Mouse (Mus musculus): Measurements from ENCODE around the gene Cyp2j12. TPM values are rescaled to one million over a fixed set of nuclear protein-coding genes. Genes with fewer than 3 reads are reported as not detected.
"Not testable (repeated sequence)": the region's sequence is repeated elsewhere in the genome, so short reads cannot be mapped to it uniquely, and the experiment has no call there.

Cyp2j12 gene
- not detected in 2 replicates for polyA plus RNA-seq (2015; fragmentation: Nextera tagmentation; extraction: Ambion mirVana)

GRCm38 (mm10) chr4:96140732-96141467 is at the start of gene Cyp2j12:
Gene Cyp2j12 (minus strand): TSS chr4:96141152.
- no peak for DNase-seq (ENCODE audit: low spot score)
- no peak within 1 kb of the TSS for H3K4me2 ChIP-seq (ENCODE audit: low read length)
- 81% methylated on average over 7 of the region's 7 CpGs for WGBS

GRCm38 (mm10) chr4:96189321-96189720 is 48.4 kb upstream of the Cyp2j12 start:
- not testable (repeated sequence) for H3K4me2 ChIP-seq (ENCODE audit: low read length); H3K27me3 ChIP-seq (ENCODE audit: insufficient read depth, low read length); H3K4me3 ChIP-seq (replicated peaks; ENCODE audit: low read depth, low read length); H3K4me1 ChIP-seq (replicated peaks; ENCODE audit: insufficient read depth, low read length); ATAC-seq (replicated peaks; ENCODE audit: low FRiP score, low read depth); DNase-seq (ENCODE audit: low spot score); H3K9me3 ChIP-seq (replicated peaks; ENCODE audit: low read length); H3K27ac ChIP-seq; H3K36me3 ChIP-seq (ENCODE audit: insufficient read depth, low read length); H3K9ac ChIP-seq (ENCODE audit: low read depth, low read length)
- WGBS, result 91% methylated on average over 5 of the region's 5 CpGs

More at GRCm38 (mm10) chr4:96140732-96141467, at the start of gene Cyp2j12:
- H3K27ac ChIP-seq, result no peak within 1 kb of the TSS
- no peak within 1 kb of the TSS for H3K4me3 ChIP-seq (replicated peaks; ENCODE audit: low read depth, low read length)
- H3K36me3 ChIP-seq (ENCODE audit: insufficient read depth, low read length), result no peaks in the 10 kb centered on the region
- no peaks in the 10 kb centered on the region for H3K4me1 ChIP-seq (replicated peaks; ENCODE audit: insufficient read depth, low read length)
- H3K9ac ChIP-seq (ENCODE audit: low read depth, low read length), result no peak within 1 kb of the TSS
- ATAC-seq (replicated peaks; ENCODE audit: low FRiP score, low read depth), result no peak
- TF ChIP-seq CTCF (IDR thresholded peaks at IDR 0.05; ENCODE audit: low read depth), result no peak
- H3K27me3 ChIP-seq (ENCODE audit: insufficient read depth, low read length), result no peaks in the 10 kb centered on the region
- no peaks in the 10 kb centered on the region for H3K9me3 ChIP-seq (replicated peaks; ENCODE audit: low read length)

DNA sequence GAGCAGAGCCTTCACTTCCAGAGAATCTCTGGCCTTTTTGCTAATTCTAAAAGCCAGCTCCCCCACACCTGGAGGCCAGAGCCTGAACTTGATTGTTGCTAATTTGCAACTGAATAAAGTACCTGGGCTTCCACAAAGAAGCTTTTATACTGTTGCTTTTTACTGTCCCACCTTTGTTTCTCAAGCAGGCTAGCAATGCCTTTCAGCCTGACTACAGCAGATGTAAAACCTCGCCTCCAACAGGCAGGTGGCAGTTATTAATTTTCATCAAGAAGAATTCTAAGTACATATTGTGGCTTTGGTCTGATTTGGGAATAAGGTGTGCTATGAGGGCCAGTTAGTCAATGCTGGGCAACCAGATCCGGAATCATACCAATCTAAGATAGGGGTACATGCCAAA is 47.7 kb upstream of the Cyp2j12 start:
- WGBS, result 84% methylated on average over 2 of the region's 2 CpGs

GRCm38 (mm10) chr4:96188146-96188545 is 47.2 kb upstream of the Cyp2j12 start:
- WGBS, result 86% methylated on average over 2 of the region's 2 CpGs
- H3K27ac ChIP-seq; H3K27me3 ChIP-seq (ENCODE audit: insufficient read depth, low read length); DNase-seq (ENCODE audit: low spot score); H3K4me2 ChIP-seq (ENCODE audit: low read length); ATAC-seq (replicated peaks; ENCODE audit: low FRiP score, low read depth); H3K9ac ChIP-seq (ENCODE audit: low read depth, low read length); H3K36me3 ChIP-seq (ENCODE audit: insufficient read depth, low read length); H3K4me1 ChIP-seq (replicated peaks; ENCODE audit: insufficient read depth, low read length); H3K4me3 ChIP-seq (replicated peaks; ENCODE audit: low read depth, low read length); H3K9me3 ChIP-seq (replicated peaks; ENCODE audit: low read length): not testable (repeated sequence)

More for the DNA sequence above, 47.7 kb upstream of the Cyp2j12 start:
- DNase-seq (ENCODE audit: low spot score); H3K4me1 ChIP-seq (replicated peaks; ENCODE audit: insufficient read depth, low read length); H3K36me3 ChIP-seq (ENCODE audit: insufficient read depth, low read length); H3K27ac ChIP-seq; H3K9ac ChIP-seq (ENCODE audit: low read depth, low read length); H3K27me3 ChIP-seq (ENCODE audit: insufficient read depth, low read length); H3K9me3 ChIP-seq (replicated peaks; ENCODE audit: low read length); H3K4me3 ChIP-seq (replicated peaks; ENCODE audit: low read depth, low read length); ATAC-seq (replicated peaks; ENCODE audit: low FRiP score, low read depth); H3K4me2 ChIP-seq (ENCODE audit: low read length): not testable (repeated sequence)

- H3K27me3 ChIP-seq (ENCODE audit: insufficient read depth, low read length); H3K4me1 ChIP-seq (replicated peaks; ENCODE audit: insufficient read depth, low read length); H3K4me3 ChIP-seq (replicated peaks; ENCODE audit: low read depth, low read length); H3K9me3 ChIP-seq (replicated peaks; ENCODE audit: low read length); ATAC-seq (replicated peaks; ENCODE audit: low FRiP score, low read depth); H3K4me2 ChIP-seq (ENCODE audit: low read length); H3K36me3 ChIP-seq (ENCODE audit: insufficient read depth, low read length); H3K9ac ChIP-seq (ENCODE audit: low read depth, low read length); DNase-seq (ENCODE audit: low spot score); H3K27ac ChIP-seq: not testable (repeated sequence)
- WGBS, result 85% methylated on average over 2 of the region's 2 CpGs
These were observed 43.8 kb upstream of the Cyp2j12 start for GRCm38 (mm10) chr4:96184716-96185115.

- Histone ChIP-seq H3K27ac (no peak overlapping the region), H3K4me3 (replicated peaks; ENCODE audit: low read depth, low read length) (no peak overlapping the region), H3K4me1 (replicated peaks; ENCODE audit: insufficient read depth, low read length) (no peaks in the 10 kb centered on the region), H3K9me3 (replicated peaks; ENCODE audit: low read length) (no peaks in the 10 kb centered on the region), H3K4me2 (ENCODE audit: low read length) (no peak overlapping the region), H3K27me3 (ENCODE audit: insufficient read depth, low read length) (no peaks in the 10 kb centered on the region), H3K36me3 (ENCODE audit: insufficient read depth, low read length) (no peaks in the 10 kb centered on the region), H3K9ac (ENCODE audit: low read depth, low read length) (no peak overlapping the region)
- TF ChIP-seq CTCF (IDR thresholded peaks at IDR 0.05; ENCODE audit: low read depth), result no peak
- WGBS, result 78% methylated on average over 1 of the region's 1 CpGs
- ATAC-seq (replicated peaks; ENCODE audit: low FRiP score, low read depth), result no peak
- DNase-seq (ENCODE audit: low spot score), result no peak
These were observed 21.9 kb upstream of the Cyp2j12 start for GRCm38 (mm10) chr4:96162839-96163238.

DNA sequence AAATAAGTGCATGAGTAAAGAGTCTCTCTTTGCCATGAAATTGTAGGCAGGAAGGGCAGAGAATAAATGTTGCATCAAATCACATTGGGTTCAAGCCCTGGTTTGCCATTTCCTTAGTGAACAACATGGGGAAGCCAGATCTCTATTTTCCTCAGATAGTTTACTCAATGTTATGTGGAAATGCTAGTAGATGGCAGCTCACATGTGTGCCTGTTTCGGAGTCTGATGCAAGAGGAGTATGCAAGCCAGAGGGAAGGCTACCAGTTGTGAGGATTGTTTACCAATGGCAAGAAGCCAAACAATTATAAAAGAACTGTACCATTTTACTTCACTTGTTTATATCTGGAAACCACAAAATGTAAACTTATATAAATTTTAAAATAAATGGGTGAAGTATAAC is 20.6 kb upstream of the Cyp2j12 start:
- Histone ChIP-seq H3K4me2 (ENCODE audit: low read length) (no peak overlapping the region), H3K9me3 (replicated peaks; ENCODE audit: low read length) (no peaks in the 10 kb centered on the region)
- ATAC-seq (replicated peaks; ENCODE audit: low FRiP score, low read depth), result no peak

More for the DNA sequence above, 20.6 kb upstream of the Cyp2j12 start:
- no peaks in the 10 kb centered on the region for H3K27me3 ChIP-seq (ENCODE audit: insufficient read depth, low read length)
- DNase-seq (ENCODE audit: low spot score), result no peak
- no peaks in the 10 kb centered on the region for H3K36me3 ChIP-seq (ENCODE audit: insufficient read depth, low read length)
- H3K27ac ChIP-seq, result no peak overlapping the region
- no peak overlapping the region for H3K4me3 ChIP-seq (replicated peaks; ENCODE audit: low read depth, low read length)
- WGBS, result 79% methylated on average over 1 of the region's 1 CpGs
- H3K4me1 ChIP-seq (replicated peaks; ENCODE audit: insufficient read depth, low read length), result no peaks in the 10 kb centered on the region
- no peak overlapping the region for H3K9ac ChIP-seq (ENCODE audit: low read depth, low read length)
- TF ChIP-seq CTCF (IDR thresholded peaks at IDR 0.05; ENCODE audit: low read depth), result no peak

Data from kidney, postnatal 0 days (tissue).